Mouse (Mus musculus) activated CD4-positive, CD25-positive, alpha-beta regulatory T cell, adult 4 months (primary cell): ENCODE measurements at regions not wholly inside any gene's neighbourhood (a gene's known extent, or its start where the extent isn't known, plus 50 kb on each side); places are given as distances from the start of the nearest gene placed in this dataset.

Experiments
- ATAC-seq: one replicate; pipeline ENCODE4 v1.8.0; 2017

- no peak for ATAC-seq
Measured at GRCm38 (mm10) chr16:86124182-86124581, 222.6 kb upstream of the Adamts5 start.

DNA sequence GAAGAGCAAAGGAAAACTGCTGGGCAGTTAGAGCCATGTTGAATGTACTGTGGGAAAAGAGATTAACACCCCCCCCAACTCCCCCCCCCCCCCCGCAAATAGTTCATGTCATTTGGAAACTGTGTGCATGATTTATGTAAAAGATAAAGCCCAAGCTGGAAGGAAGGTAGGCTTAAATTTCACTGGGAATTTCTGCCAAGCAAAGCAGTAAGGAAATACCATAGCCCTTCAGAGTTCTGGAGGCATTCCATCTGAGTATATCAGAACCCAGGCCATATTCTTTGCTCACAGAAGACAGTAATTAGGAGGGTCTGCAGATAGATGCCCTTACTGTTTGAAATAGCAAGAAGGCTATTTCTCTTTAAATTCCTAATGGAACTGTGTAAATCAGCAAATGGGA, 221.3 kb upstream of the Adamts5 start:
- ATAC-seq = no peak

DNA sequence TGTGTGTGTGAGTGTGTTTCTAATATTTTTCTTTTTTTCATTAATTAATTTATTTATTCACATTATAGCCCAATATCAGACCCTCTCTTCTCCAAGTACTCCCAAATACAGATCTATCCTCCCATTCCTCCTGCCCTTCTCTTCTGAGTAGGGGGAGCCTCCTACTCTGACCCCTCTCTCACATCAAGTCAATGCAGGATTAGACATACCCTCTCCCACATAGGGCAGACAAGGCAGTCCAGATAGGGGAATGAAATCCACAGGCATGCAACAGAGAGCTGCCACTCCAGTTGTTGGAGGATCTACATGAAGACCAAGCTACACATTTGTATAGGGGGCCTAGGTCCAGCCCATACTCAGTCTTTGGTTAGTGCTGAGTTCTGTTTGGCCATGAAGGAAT, 216.3 kb upstream of the Adamts5 start:
- ATAC-seq = no peak

DNA sequence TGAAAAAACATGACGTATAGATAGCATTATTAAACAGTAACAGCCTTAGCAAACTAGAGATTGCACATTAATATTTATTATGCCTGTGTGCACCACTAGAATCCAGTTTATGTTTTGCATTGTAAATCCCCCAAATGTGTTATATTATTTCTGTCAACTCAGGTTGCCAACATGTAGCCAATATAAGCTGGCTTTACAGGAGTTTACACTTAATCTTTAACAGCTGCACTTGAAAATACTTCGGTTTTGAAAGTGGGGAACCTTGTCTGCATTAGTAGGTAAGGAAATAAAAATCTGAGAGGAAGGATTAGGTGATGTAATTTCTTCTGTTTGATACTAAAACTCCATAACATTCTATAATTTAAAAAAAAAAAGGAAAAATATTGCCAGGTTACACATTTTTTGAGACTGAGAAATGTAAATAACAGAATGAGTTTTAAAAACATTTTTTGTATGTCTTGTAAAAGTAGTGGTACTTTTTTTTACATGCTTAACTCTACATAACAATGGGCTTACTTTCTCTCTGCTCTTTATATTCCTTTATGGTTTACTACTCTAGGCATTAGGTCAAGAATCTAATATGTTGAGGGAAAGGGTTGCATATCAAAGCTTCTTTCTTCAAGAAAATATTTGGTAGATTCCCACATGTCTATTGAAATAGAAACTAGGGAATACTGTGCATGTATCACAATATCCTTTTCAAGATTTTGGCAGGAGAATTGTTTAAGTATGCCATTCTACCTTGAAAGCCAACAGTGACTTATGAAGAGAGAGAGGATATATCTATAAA, 214.2 kb upstream of the Adamts5 start:
- ATAC-seq = no peak

DNA sequence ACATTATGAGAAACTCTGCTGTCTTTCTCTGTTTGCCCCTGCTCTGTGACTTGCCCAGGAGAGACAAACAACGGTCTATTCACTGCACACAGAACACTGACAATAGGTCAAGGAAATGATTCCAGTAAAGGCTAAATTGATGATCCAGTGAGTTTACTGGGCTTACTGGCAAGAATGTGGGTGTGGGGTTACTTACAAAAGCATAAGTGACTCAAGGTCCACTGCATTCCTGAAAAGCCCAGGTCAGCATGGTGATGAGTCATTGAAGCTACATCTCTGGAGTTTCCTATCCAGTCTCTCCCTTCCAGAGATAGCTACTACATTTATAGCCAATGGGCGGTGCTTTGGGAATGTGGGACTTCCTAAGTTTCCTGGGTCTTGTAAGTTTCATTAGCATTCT, 192.8 kb upstream of the Adamts5 start:
- no peak for ATAC-seq

DNA sequence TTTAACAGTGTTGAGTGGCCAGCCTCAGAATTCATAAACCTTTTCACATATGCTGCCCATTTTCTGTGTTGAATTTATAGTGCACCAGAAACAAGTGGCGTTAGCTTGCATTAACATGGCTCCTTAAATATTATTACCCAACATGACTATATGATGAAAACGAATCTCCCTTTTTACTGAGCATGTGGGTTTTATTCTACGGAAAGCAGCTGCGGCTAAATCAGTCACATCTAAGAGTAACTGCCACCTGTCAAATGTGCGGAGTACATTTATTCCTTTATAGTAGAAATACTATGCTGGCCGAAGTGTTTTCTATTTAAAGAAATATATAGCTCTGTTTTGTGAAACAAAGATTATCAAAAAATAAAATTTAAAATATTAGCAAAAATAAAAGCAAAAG, 188.5 kb upstream of the Adamts5 start:
- ATAC-seq = no peak

DNA sequence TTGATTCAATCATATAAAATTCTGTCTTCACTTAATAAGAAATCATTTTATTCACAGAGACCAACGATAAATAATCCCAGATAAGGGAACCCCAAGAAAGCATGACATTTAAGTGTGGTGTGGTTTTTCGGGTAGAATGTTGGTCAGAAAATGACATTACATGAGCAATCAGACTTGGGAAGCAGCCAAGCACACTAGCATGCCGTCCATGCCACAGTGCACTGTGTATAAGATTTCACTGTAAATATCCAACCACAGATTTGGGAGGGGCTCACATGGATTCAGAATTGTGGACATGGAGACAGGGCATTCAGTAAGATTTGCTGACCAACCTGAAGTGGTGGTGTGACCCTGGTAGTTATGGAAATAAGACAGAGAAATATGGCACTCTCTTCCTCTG, 185.8 kb upstream of the Adamts5 start:
- no peak for ATAC-seq

- no peak for ATAC-seq
Measured at GRCm38 (mm10) chr16:86067628-86068364, 166.2 kb upstream of the Adamts5 start.

DNA sequence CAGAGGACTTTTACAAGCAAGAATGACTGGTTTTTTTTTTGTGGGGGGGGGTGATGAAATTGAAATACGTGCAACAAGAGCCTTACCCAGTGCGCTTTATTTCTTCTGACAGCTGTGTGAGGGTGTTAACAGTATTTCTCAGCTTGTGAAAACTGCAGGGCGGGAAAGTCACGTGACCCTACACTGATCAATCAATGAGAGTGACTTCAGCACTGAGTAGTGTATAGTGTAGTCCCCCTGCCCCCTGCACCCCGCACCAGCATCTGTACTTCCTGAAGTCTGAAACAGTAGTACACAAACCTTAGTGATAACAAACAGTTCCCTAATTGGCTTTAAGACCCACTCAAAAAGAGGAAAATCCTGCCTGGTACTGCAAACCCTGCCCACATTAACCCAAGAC, 158.5 kb upstream of the Adamts5 start:
- ATAC-seq = no peak

DNA sequence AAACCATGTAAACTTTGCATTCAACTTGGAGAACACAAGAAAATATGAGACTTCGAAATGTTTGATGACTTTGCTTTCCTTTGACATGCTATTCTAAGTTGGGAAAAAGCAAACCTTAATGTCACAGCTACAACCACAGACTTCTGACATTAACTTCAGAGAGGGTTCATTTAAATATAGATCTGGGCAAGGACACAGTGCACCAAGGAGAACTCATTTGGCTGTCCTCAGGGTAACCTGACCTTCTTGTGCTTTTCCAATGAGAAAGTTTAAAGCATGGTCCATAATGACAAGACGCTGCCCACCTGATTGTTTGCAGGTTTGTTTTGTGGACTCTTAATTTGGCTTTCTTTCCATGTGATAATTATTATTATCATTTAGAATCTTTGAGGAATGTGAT, 143.1 kb upstream of the Adamts5 start:
- no peak for ATAC-seq

GRCm38 (mm10) chr16:86034772-86035171, 133.1 kb upstream of the Adamts5 start:
- ATAC-seq = no peak

GRCm38 (mm10) chr16:86027700-86028099, 126.1 kb upstream of the Adamts5 start:
- no peak for ATAC-seq

- ATAC-seq = no peak
Measured at GRCm38 (mm10) chr16:86015336-86015735, 113.7 kb upstream of the Adamts5 start.

- ATAC-seq = no peak
Measured at GRCm38 (mm10) chr16:86011051-86011450, 109.4 kb upstream of the Adamts5 start.

GRCm38 (mm10) chr16:86009638-86010329, 108.2 kb upstream of the Adamts5 start:
- ATAC-seq = no peak

- no peak for ATAC-seq
Measured at GRCm38 (mm10) chr16:86007799-86008198, 106.2 kb upstream of the Adamts5 start.

DNA sequence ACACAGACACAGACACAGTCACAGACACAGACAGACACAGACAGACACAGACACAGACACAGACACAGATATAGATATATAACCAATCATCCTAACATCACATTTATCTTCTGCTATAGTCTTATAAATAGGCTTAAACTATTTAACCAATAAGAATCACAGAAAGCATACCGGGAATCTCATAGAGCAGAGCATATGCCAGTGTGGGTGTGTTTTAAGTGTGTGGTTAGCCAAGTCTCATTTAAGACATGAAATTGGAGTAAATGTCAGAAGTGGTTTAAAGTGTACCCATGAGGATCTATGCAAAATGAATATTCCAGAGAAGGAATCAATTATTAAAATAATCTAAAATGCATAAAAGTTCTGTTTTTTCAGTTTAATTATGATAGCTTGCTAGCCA, 99.2 kb upstream of the Adamts5 start:
- ATAC-seq = no peak

DNA sequence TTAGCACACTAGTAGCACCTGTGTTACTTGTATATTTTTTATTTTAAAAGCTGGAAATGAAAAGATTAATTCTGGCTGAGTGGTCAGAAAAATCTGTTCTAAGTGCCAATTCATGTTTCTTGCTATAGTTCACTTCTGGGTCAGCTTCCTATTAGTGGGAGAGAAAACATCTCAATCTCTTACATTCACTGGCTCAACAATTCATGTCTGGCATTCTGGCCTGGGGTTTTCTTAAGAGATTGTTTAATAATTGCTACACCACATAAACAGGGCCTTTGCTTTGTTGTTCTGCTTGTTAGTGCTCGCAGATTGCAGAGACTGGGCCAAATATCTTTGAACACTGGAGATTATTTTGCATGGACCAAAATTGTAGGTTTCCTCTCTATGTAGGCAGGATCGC, 84.2 kb upstream of the Adamts5 start:
- no peak for ATAC-seq

- ATAC-seq = no peak
Measured at GRCm38 (mm10) chr16:85977102-85977501, 75.5 kb upstream of the Adamts5 start.

GRCm38 (mm10) chr16:85966892-85967444, 65.3 kb upstream of the Adamts5 start:
- no peak for ATAC-seq

GRCm38 (mm10) chr16:85966251-85966650, 64.6 kb upstream of the Adamts5 start:
- no peak for ATAC-seq

DNA sequence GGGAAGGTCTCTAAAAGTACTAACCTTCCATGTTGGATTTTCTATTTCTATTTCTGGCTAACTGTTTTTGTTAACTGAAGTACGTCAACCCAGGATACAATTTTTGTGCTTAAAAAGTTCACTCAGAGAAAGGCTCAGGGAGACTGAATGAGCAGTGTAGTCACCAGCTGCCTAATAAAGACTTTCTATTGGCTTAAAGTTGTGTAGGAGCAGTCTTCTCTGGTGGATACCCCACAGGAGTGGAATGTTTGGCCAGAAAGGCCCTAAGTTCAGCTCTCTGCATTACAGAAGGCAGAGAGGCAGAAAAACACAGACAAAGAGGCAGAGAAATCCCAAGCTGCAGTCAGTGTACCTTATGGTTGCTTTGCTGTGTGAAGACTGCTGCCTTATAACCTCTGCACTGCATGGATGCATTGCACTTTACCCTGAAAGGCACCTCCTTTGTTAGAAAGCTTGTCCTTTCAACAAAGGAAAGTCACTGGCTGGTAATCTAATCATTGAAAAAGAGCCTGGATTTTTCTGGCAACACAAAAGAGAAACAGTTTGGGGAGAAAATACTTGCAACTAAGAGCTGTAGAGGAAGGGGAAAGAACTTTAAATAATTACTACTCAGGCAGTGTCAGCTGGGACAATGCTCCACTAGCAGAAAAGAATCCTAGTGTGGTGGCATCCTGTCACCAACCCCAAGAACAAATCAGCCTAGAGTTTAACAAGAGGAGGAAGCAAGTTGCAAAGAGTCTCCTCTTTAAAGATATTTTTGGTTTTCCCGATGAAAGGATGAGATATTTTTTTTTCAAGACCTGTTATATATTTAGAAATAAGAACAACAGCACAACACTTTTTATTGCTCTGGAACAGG, 63.0 kb upstream of the Adamts5 start:
- ATAC-seq = no peak
